Mouse (Mus musculus) heart, adult 10 weeks (tissue): Measurements from ENCODE around the gene Rgs13. TPM values are rescaled to one million over a fixed set of nuclear protein-coding genes. Genes with fewer than 3 reads are reported as not detected.

ENCODE experiments used
- polyA plus RNA-seq: library from polyadenylated mRNA; stranded (reverse); fragments of 350-450 nt; fragmentation: Illumina TruSeq; extraction: RNeasy Lipid Tissue Mini Kit (QIAGEN cat#74804); gene quantifications from one replicate; pipeline ENCODE4 v1.2.3, GENCODE M21; 2014; ENCODE audit warnings: low read depth, low replicate concordance

The Rgs13 gene
- not detected for polyA plus RNA-seq

GRCm38 (mm10) chr1:144177166-144177565 is at the start of gene Rgs13:
Rgs13 (minus strand) TSS chr1:144177372.

Other genes with a start within 250 kb of the Rgs13 start
- gene Rgs2, start 173.2 kb downstream of the Rgs13 start, polyA plus RNA-seq = 42.2 TPM
- not detected for gene Rgs1, start 71.9 kb upstream of the Rgs13 start, polyA plus RNA-seq